Mouse (Mus musculus) kidney, postnatal 0 days (tissue): Measurements from ENCODE around the gene Ncor2. TPM values are rescaled to one million over a fixed set of nuclear protein-coding genes. Genes with fewer than 3 reads are reported as not detected.

Source experiments
- ATAC-seq: fragments of 200-750 bp; cut with Nextera tagmentation; replicated peaks from 2 replicates; pipeline ENCODE4 v1.8.0; 2017; ENCODE audit warnings: low read depth, moderate number of reproducible peaks, moderate TSS enrichment, moderate library complexity; ENCODE audit not compliant: low FRiP score
- DNase-seq: peaks from one replicate; pipeline ENCODE4 v3.0.0-alpha.2; 2016; ENCODE audit warnings: low spot score
- H3K27ac ChIP-seq: fragments of 300-500 bp; sonication (generic); 2 replicates; pipeline ENCODE4 v1.5.1; 2014; ENCODE audit warnings: mild to moderate bottlenecking
- H3K27me3 ChIP-seq: fragments of 300-500 bp; sonication (generic); 2 replicates; pipeline ENCODE4 v1.6.1; 2014; ENCODE audit warnings: low read length, mixed read lengths; ENCODE audit not compliant: insufficient read depth
- H3K36me3 ChIP-seq: fragments of 300-500 bp; sonication (generic); 2 replicates; pipeline ENCODE4 v1.6.1; 2014; ENCODE audit warnings: low read length, mixed read lengths; ENCODE audit not compliant: insufficient read depth
- H3K4me1 ChIP-seq: fragments of 300-500 bp; sonication (generic); replicated peaks from 2 replicates; pipeline ENCODE4 v1.6.1; 2014; ENCODE audit warnings: antibody characterized with exemption, low read length, mixed read lengths; ENCODE audit not compliant: insufficient read depth
- H3K4me2 ChIP-seq: fragments of 300-500 bp; sonication (generic); 2 replicates; pipeline ENCODE4 v1.6.1; 2014; ENCODE audit warnings: mild to moderate bottlenecking, low read length, moderate library complexity, mixed read lengths
- H3K4me3 ChIP-seq: fragments of 300-500 bp; sonication (generic); replicated peaks from 2 replicates; pipeline ENCODE4 v1.5.1; 2014; ENCODE audit warnings: low read depth, low read length
- H3K9ac ChIP-seq: fragments of 300-500 bp; sonication (generic); 2 replicates; pipeline ENCODE4 v1.6.1; 2014; ENCODE audit warnings: low read depth, low read length
- H3K9me3 ChIP-seq: fragments of 300-500 bp; sonication (generic); replicated peaks from 2 replicates; pipeline ENCODE4 v1.6.1; 2016; ENCODE audit warnings: low read length, inconsistent platforms, mixed read lengths
- CTCF ChIP-seq: IDR thresholded peaks from 2 replicates; pipeline ENCODE4 v1.5.1; 2016; ENCODE audit warnings: antibody characterized with exemption, low read depth, mild to moderate bottlenecking, moderate library complexity
- WGBS: fragments of 180-500 bp; shearing (Covaris S2); extraction: QIAGEN DNeasy Blood & Tissue Kit; methylation state at CpG from one replicate; pipeline ENCODE4 v1.1.7; 2014; 5-methylcytosine and 5-hydroxymethylcytosine counted together
- polyA plus RNA-seq: library from polyadenylated mRNA; unstranded; fragments of >200 nt; fragmentation: Nextera tagmentation; extraction: Ambion mirVana; gene quantifications from 2 replicates; pipeline ENCODE4 v1.2.1, GENCODE M21; 2015

Gene Ncor2
- polyA plus RNA-seq, 1 experiment from 2014 or later: 14.6 TPM

DNA sequence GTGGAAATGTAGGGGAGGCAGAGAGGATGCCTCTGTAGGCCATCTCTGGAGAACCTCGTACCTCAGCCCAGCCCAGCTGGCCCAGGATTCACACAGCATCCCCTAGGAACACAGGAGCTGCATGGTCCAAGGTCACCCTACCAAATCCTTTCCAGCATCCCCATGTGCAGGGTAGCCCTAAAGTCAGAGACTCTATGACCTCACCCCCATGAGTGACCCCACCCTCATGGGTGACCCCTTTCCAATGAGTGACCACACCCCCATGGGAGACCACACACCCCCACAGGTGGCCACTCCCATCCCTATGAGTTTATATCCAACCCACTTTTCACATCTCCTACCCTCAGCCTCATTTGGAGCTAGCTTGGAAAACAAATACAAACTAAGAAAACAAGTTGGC is 51.1 kb downstream of the Ncor2 start:
- Histone ChIP-seq H3K27ac (no peak overlapping the region), H3K9ac (no peak overlapping the region), H3K4me1 (peaks cover 27% of the 10 kb centered on the region), H3K27me3 (no peaks in the 10 kb centered on the region), H3K36me3 (peaks cover 3% of the 10 kb centered on the region), H3K4me2 (no peak overlapping the region), H3K4me3 (no peak overlapping the region), H3K9me3 (no peaks in the 10 kb centered on the region)
- no peak for TF ChIP-seq CTCF
- DNase-seq (no peak), ATAC-seq (no peak)
- WGBS: 80% methylated on average over 1 of the region's 1 CpGs

DNA sequence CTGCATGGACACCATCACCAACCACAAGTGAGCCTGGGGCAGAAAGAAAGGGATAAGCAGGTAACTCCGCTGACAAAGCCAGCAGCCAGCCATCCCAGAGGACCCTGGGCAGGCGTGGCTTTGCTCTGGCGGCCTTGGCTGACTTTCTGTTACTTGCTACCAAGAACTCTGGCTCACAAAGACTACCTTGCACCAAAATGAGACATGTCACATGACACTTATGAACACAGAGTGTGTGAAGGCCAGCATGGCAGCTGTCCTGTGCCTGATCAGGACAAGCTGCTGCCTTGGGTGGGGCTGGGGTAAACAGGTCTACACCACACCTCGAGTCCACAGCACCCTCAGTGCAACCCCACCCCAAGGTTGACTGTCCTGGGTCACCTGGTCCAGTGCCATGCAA is 51.6 kb downstream of the Ncor2 start:
- Histone ChIP-seq H3K9me3 (no peaks in the 10 kb centered on the region), H3K27ac (no peak overlapping the region), H3K4me3 (no peak overlapping the region), H3K27me3 (no peaks in the 10 kb centered on the region), H3K36me3 (peaks cover 3% of the 10 kb centered on the region), H3K4me1 (peaks cover 27% of the 10 kb centered on the region), H3K4me2 (no peak overlapping the region), H3K9ac (no peak overlapping the region)
- DNase-seq (no peak), ATAC-seq (no peak)
- WGBS: 81% methylated on average over 4 of the region's 4 CpGs
- no peak for TF ChIP-seq CTCF

DNA sequence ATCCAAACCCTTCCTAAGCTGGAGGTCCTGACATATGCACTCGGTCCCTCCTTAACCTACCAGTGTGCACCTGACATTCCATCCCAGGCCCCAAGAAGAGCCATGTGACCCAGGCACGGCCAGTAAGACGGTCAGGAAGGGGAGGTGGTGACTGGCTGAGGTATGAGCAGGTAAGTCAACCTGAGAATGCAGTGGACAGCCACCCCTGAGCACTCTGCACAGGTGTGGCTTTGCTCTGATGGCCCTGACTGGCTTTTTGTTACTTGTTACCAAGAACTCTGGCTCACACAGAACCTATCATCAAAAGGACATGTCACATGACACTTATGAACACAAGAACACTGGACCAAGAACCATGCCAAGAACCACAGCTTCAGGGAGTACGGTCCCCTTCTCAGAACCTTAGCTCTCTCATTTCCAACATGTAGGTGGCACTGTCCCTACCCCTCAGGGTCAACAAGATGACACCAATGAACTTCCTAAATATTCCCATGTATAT is 53.0 kb downstream of the Ncor2 start:
- peaks cover 3% of the 10 kb centered on the region for H3K36me3 ChIP-seq
- peaks cover 27% of the 10 kb centered on the region for H3K4me1 ChIP-seq
- no peak overlapping the region for H3K27ac ChIP-seq
- no peaks in the 10 kb centered on the region for H3K27me3 ChIP-seq
- H3K4me2 ChIP-seq: no peak overlapping the region
- no peak for TF ChIP-seq CTCF
- no peak overlapping the region for H3K4me3 ChIP-seq
- WGBS: 60% methylated on average over 4 of the region's 4 CpGs
- ATAC-seq (no peak), DNase-seq (no peak)
- H3K9me3 ChIP-seq: no peaks in the 10 kb centered on the region
- no peak overlapping the region for H3K9ac ChIP-seq

DNA sequence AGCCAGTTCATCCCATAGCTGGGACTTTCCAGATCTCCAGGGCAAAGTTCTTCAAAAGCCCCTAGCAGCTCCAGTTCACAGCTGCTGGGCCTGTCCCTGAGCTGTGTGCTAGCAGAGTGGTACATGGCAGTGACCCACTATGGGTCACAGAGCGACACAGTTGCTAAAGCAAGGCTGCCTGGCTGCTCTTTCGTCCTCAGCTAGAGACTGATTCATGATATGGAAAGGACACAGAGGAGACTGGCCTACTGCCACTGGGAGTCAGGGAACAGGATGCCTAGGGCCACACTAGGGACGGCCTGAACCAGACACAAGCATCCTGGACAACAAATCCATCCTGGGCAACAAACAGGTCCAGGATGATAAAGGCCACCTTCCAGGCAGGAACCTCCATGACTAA is 53.8 kb downstream of the Ncor2 start:
- no peak for TF ChIP-seq CTCF
- no peak for ATAC-seq
- peak overlapping the region; percentile 25; the same call in 1 of the 2 replicates for H3K27ac ChIP-seq

GRCm38 (mm10) chr5:125124002-125124401 is 55.0 kb downstream of the Ncor2 start:
- no peak overlapping the region for H3K4me3 ChIP-seq
- H3K27ac ChIP-seq: no peak overlapping the region
- no peak for TF ChIP-seq CTCF
- H3K36me3 ChIP-seq: peaks cover 7% of the 10 kb centered on the region
- DNase-seq: no peak
- ATAC-seq: no peak
- H3K4me1 ChIP-seq: peaks cover 29% of the 10 kb centered on the region
- H3K9ac ChIP-seq: no peak overlapping the region
- H3K9me3 ChIP-seq: no peaks in the 10 kb centered on the region
- 89% methylated on average over 7 of the region's 7 CpGs for WGBS
- H3K27me3 ChIP-seq: no peaks in the 10 kb centered on the region
- no peak overlapping the region for H3K4me2 ChIP-seq

More for the DNA sequence above, 53.8 kb downstream of the Ncor2 start:
- DNase-seq: no peak
- Histone ChIP-seq H3K36me3 (peaks cover 3% of the 10 kb centered on the region), H3K4me3 (no peak overlapping the region), H3K9me3 (no peaks in the 10 kb centered on the region), H3K4me2 (no peak overlapping the region), H3K27me3 (no peaks in the 10 kb centered on the region), H3K4me1 (peaks cover 27% of the 10 kb centered on the region), H3K9ac (no peak overlapping the region)
- 59% methylated on average over 3 of the region's 3 CpGs for WGBS

DNA sequence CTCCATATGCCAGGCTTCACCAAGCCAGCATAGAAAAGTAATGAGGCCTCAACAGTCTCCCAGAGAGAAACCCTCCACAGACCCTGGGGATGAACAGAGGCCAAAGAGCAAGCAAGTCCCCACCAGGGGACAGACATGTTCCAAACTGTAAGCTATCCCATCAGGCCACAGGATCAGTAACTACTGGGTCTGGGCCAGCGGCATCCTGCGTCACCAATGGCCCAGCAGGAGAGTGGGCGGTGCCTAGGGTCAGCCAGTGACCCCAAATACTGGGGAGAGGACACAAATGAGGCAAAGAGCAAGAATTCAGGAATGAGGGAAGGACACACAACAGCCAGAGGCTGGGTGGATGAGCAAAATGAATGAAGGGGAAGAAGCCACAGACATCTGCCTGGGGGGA is 55.8 kb downstream of the Ncor2 start:
- Histone ChIP-seq H3K36me3 (peaks cover 15% of the 10 kb centered on the region), H3K9ac (no peak overlapping the region), H3K27ac (no peak overlapping the region), H3K9me3 (no peaks in the 10 kb centered on the region), H3K27me3 (no peaks in the 10 kb centered on the region), H3K4me2 (no peak overlapping the region), H3K4me3 (no peak overlapping the region), H3K4me1 (peaks cover 22% of the 10 kb centered on the region)
- TF ChIP-seq CTCF: peak; percentile 32; the same call in 1 of the 2 replicates
- ATAC-seq: no peak
- peak; percentile 59 for DNase-seq
- 51% methylated on average over 3 of the region's 3 CpGs for WGBS

- DNase-seq (no peak), ATAC-seq (no peak)
- H3K27ac ChIP-seq: no peak overlapping the region
- H3K4me3 ChIP-seq: no peak overlapping the region
- WGBS: 85% methylated on average over 7 of the region's 7 CpGs
- H3K4me2 ChIP-seq: no peak overlapping the region
- H3K36me3 ChIP-seq: peaks cover 18% of the 10 kb centered on the region
- H3K9ac ChIP-seq: no peak overlapping the region
- peaks cover 22% of the 10 kb centered on the region for H3K4me1 ChIP-seq
- TF ChIP-seq CTCF: 0 out of 2 replicates have a peak, but pooled peaks have one; percentile 23
- no peaks in the 10 kb centered on the region for H3K27me3 ChIP-seq
- H3K9me3 ChIP-seq: no peaks in the 10 kb centered on the region
Measured at GRCm38 (mm10) chr5:125122546-125122945, 56.5 kb downstream of the Ncor2 start.
